Mouse (Mus musculus): ENCODE data around the gene 1700016C15Rik. TPM values are rescaled to one million over a fixed set of nuclear protein-coding genes. Genes with fewer than 3 reads are reported as not detected.

Gene 1700016C15Rik
- polyA plus RNA-seq, 1 experiment from 2014 or later, result not detected

GRCm38 (mm10) chr1:177713635-177714396 lies 15.8 kb upstream of the 1700016C15Rik start:
- Histone ChIP-seq H3K9ac (ENCODE audit: low read depth, low read length) (no peak overlapping the region), H3K36me3 (ENCODE audit: control insufficient read depth, insufficient read depth, low read length) (no peaks in the 10 kb centered on the region), H3K4me1 (replicated peaks; ENCODE audit: control insufficient read depth, insufficient read depth, low read length) (no peaks in the 10 kb centered on the region), H3K4me2 (replicated peaks; ENCODE audit: low read depth, low read length) (no peak overlapping the region), H3K4me3 (ENCODE audit: low read depth, low read length) (no peak overlapping the region), H3K27me3 (ENCODE audit: control insufficient read depth, insufficient read depth, low read length) (no peaks in the 10 kb centered on the region), H3K9me3 (ENCODE audit: control insufficient read depth, low read length) (no peaks in the 10 kb centered on the region), H3K27ac (ENCODE audit: low read depth, low read length) (no peak overlapping the region)
- DNase-seq (ENCODE audit: low spot score), result no peak
- no peak for ATAC-seq (ENCODE audit: low FRiP score)
- 88% methylated on average over 3 of the region's 3 CpGs for WGBS

- no peaks in the 10 kb centered on the region for H3K4me1 ChIP-seq (replicated peaks; ENCODE audit: control insufficient read depth, insufficient read depth, low read length)
- no peak overlapping the region for H3K27ac ChIP-seq (ENCODE audit: low read depth, low read length)
- H3K27me3 ChIP-seq (ENCODE audit: control insufficient read depth, insufficient read depth, low read length), result no peaks in the 10 kb centered on the region
- H3K4me3 ChIP-seq (ENCODE audit: low read depth, low read length), result no peak overlapping the region
- no peaks in the 10 kb centered on the region for H3K36me3 ChIP-seq (ENCODE audit: control insufficient read depth, insufficient read depth, low read length)
- H3K4me2 ChIP-seq (replicated peaks; ENCODE audit: low read depth, low read length), result no peak overlapping the region
- H3K9me3 ChIP-seq (ENCODE audit: control insufficient read depth, low read length), result no peaks in the 10 kb centered on the region
- no peak for DNase-seq (ENCODE audit: low spot score)
- no peak overlapping the region for H3K9ac ChIP-seq (ENCODE audit: low read depth, low read length)
- ATAC-seq (ENCODE audit: low FRiP score), result no peak
- 87% methylated on average over 5 of the region's 5 CpGs for WGBS
Observed at GRCm38 (mm10) chr1:177714397-177715012, 15.1 kb upstream of the 1700016C15Rik start.

- DNase-seq (ENCODE audit: low spot score) (no peak), ATAC-seq (ENCODE audit: low FRiP score) (no peak)
- WGBS, result 87% methylated on average over 3 of the region's 3 CpGs
- Histone ChIP-seq H3K9ac (ENCODE audit: low read depth, low read length) (no peak overlapping the region), H3K4me3 (ENCODE audit: low read depth, low read length) (no peak overlapping the region), H3K27me3 (ENCODE audit: control insufficient read depth, insufficient read depth, low read length) (no peaks in the 10 kb centered on the region), H3K27ac (ENCODE audit: low read depth, low read length) (no peak overlapping the region), H3K36me3 (ENCODE audit: control insufficient read depth, insufficient read depth, low read length) (no peaks in the 10 kb centered on the region), H3K4me2 (replicated peaks; ENCODE audit: low read depth, low read length) (no peak overlapping the region), H3K4me1 (replicated peaks; ENCODE audit: control insufficient read depth, insufficient read depth, low read length) (no peaks in the 10 kb centered on the region), H3K9me3 (ENCODE audit: control insufficient read depth, low read length) (no peaks in the 10 kb centered on the region)
Observed at GRCm38 (mm10) chr1:177716448-177716847, 13.2 kb upstream of the 1700016C15Rik start.

- no peak overlapping the region for H3K4me2 ChIP-seq (replicated peaks; ENCODE audit: low read depth, low read length)
- no peaks in the 10 kb centered on the region for H3K4me1 ChIP-seq (replicated peaks; ENCODE audit: control insufficient read depth, insufficient read depth, low read length)
- no peaks in the 10 kb centered on the region for H3K9me3 ChIP-seq (ENCODE audit: control insufficient read depth, low read length)
- H3K4me3 ChIP-seq (ENCODE audit: low read depth, low read length), result no peak overlapping the region
- H3K27ac ChIP-seq (ENCODE audit: low read depth, low read length), result no peak overlapping the region
- no peak overlapping the region for H3K9ac ChIP-seq (ENCODE audit: low read depth, low read length)
- 84% methylated on average over 7 of the region's 7 CpGs for WGBS
- H3K27me3 ChIP-seq (ENCODE audit: control insufficient read depth, insufficient read depth, low read length), result no peaks in the 10 kb centered on the region
- ATAC-seq (ENCODE audit: low FRiP score) (no peak), DNase-seq (ENCODE audit: low spot score) (no peak)
- H3K36me3 ChIP-seq (ENCODE audit: control insufficient read depth, insufficient read depth, low read length), result no peaks in the 10 kb centered on the region
Observed at GRCm38 (mm10) chr1:177717057-177717835, 12.4 kb upstream of the 1700016C15Rik start.

- Histone ChIP-seq H3K36me3 (ENCODE audit: control insufficient read depth, insufficient read depth, low read length) (no peaks in the 10 kb centered on the region), H3K9me3 (ENCODE audit: control insufficient read depth, low read length) (no peaks in the 10 kb centered on the region), H3K27me3 (ENCODE audit: control insufficient read depth, insufficient read depth, low read length) (no peaks in the 10 kb centered on the region), H3K27ac (ENCODE audit: low read depth, low read length) (no peak overlapping the region), H3K4me3 (ENCODE audit: low read depth, low read length) (no peak overlapping the region), H3K9ac (ENCODE audit: low read depth, low read length) (no peak overlapping the region), H3K4me2 (replicated peaks; ENCODE audit: low read depth, low read length) (no peak overlapping the region), H3K4me1 (replicated peaks; ENCODE audit: control insufficient read depth, insufficient read depth, low read length) (no peaks in the 10 kb centered on the region)
- DNase-seq (ENCODE audit: low spot score) (peak; percentile 27), ATAC-seq (ENCODE audit: low FRiP score) (peak; percentile 64)
- 52% methylated on average over 11 of the region's 11 CpGs for WGBS
Observed at GRCm38 (mm10) chr1:177718340-177719028, 11.1 kb upstream of the 1700016C15Rik start.

- Histone ChIP-seq H3K36me3 (ENCODE audit: control insufficient read depth, insufficient read depth, low read length) (no peaks in the 10 kb centered on the region), H3K9me3 (ENCODE audit: control insufficient read depth, low read length) (no peaks in the 10 kb centered on the region), H3K4me3 (ENCODE audit: low read depth, low read length) (no peak overlapping the region), H3K9ac (ENCODE audit: low read depth, low read length) (no peak overlapping the region), H3K4me2 (replicated peaks; ENCODE audit: low read depth, low read length) (no peak overlapping the region), H3K27ac (ENCODE audit: low read depth, low read length) (no peak overlapping the region), H3K4me1 (replicated peaks; ENCODE audit: control insufficient read depth, insufficient read depth, low read length) (no peaks in the 10 kb centered on the region), H3K27me3 (ENCODE audit: control insufficient read depth, insufficient read depth, low read length) (no peaks in the 10 kb centered on the region)
- WGBS, result 73% methylated on average over 3 of the region's 3 CpGs
- no peak for ATAC-seq (ENCODE audit: low FRiP score)
- DNase-seq (ENCODE audit: low spot score), result no peak
Observed at GRCm38 (mm10) chr1:177719029-177719427, 10.6 kb upstream of the 1700016C15Rik start.

GRCm38 (mm10) chr1:177723786-177724185 lies 5.8 kb upstream of the 1700016C15Rik start:
- Histone ChIP-seq H3K9me3 (ENCODE audit: control insufficient read depth, low read length) (no peaks in the 10 kb centered on the region), H3K27me3 (ENCODE audit: control insufficient read depth, insufficient read depth, low read length) (no peaks in the 10 kb centered on the region), H3K4me2 (replicated peaks; ENCODE audit: low read depth, low read length) (no peak overlapping the region), H3K36me3 (ENCODE audit: control insufficient read depth, insufficient read depth, low read length) (no peaks in the 10 kb centered on the region), H3K4me3 (ENCODE audit: low read depth, low read length) (no peak overlapping the region), H3K4me1 (replicated peaks; ENCODE audit: control insufficient read depth, insufficient read depth, low read length) (no peaks in the 10 kb centered on the region), H3K27ac (ENCODE audit: low read depth, low read length) (no peak overlapping the region), H3K9ac (ENCODE audit: low read depth, low read length) (no peak overlapping the region)
- WGBS, result 83% methylated on average over 4 of the region's 4 CpGs
- DNase-seq (ENCODE audit: low spot score), result no peak
- ATAC-seq (ENCODE audit: low FRiP score), result no peak

GRCm38 (mm10) chr1:177726870-177727269 lies 2.7 kb upstream of the 1700016C15Rik start:
- no peak for ATAC-seq (ENCODE audit: low FRiP score)
- Histone ChIP-seq H3K9me3 (ENCODE audit: control insufficient read depth, low read length) (no peaks in the 10 kb centered on the region), H3K4me3 (ENCODE audit: low read depth, low read length) (no peak overlapping the region), H3K27me3 (ENCODE audit: control insufficient read depth, insufficient read depth, low read length) (no peaks in the 10 kb centered on the region), H3K9ac (ENCODE audit: low read depth, low read length) (no peak overlapping the region), H3K36me3 (ENCODE audit: control insufficient read depth, insufficient read depth, low read length) (no peaks in the 10 kb centered on the region), H3K4me1 (replicated peaks; ENCODE audit: control insufficient read depth, insufficient read depth, low read length) (no peaks in the 10 kb centered on the region), H3K27ac (ENCODE audit: low read depth, low read length) (no peak overlapping the region), H3K4me2 (replicated peaks; ENCODE audit: low read depth, low read length) (no peak overlapping the region)
- DNase-seq (ENCODE audit: low spot score), result no peak
- WGBS, result 81% methylated on average over 5 of the region's 5 CpGs
